ENCODE assay signal across 23 mouse cellular contexts in the genomic region with DNA sequence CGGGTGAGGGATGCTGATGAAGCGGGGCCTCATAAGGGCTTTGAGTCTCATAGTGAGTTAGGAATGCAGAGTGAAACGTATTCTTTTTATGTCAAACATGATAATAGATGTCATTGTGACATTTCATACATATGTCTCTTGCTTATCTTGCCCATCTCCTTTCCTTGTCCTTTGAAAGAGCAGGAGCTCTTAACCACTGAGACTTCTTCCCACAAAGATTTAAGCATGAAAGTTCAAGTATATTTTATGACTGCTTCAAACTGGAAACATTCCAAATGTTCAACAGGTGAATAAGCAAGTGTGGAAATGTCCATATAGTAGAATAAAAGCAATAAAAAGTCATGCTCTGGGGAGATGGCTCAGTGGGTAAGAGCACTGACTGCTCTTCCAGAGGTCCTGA. TPM values are rescaled to one million over a fixed set of nuclear protein-coding genes. Genes with fewer than 3 reads are reported as not detected.
DNase-seq lines count a peak whose midpoint lies in the region; ATAC-seq lines count a peak whose summit lies in the region.
"Had no signal": no experiment of that assay in that cellular context is flagged by ENCODE, and none has a peak within 500 bp of the region (broad histone marks: within the 10 kb centered on the region; RNA-seq: fewer than 3 reads in every experiment).

No protein-coding gene starts in this region.

- H3K9ac ChIP-seq in heart, embryonic 13.5 days = no peak overlapping the region
- H3K9ac ChIP-seq in liver, embryonic 12.5 days = peak overlapping the region; percentile 46
- H3K9ac ChIP-seq in liver, embryonic 16.5 days (ENCODE audit: low read depth, low read length) = peak overlapping the region; percentile 2
- no peak overlapping the region for H3K9ac ChIP-seq in kidney, embryonic 16.5 days (replicated peaks; ENCODE audit: low read length)
- H3K9ac ChIP-seq: forebrain, embryonic 12.5 days; forebrain, postnatal 0 days; heart, embryonic 15.5 days; hindbrain, embryonic 13.5 days had no signal

- WGBS in heart, embryonic 13.5 days = 36% methylated on average over 3 of the region's 3 CpGs
- 56% methylated on average over 3 of the region's 3 CpGs for WGBS in liver, embryonic 12.5 days (ENCODE audit: insufficient replicate concordance)
- 50% methylated on average over 3 of the region's 3 CpGs for WGBS in liver, embryonic 16.5 days (ENCODE audit: insufficient replicate concordance)
- 65% methylated on average over 3 of the region's 3 CpGs for WGBS in kidney, embryonic 16.5 days
- 86% methylated on average over 3 of the region's 3 CpGs for WGBS in limb, embryonic 10.5 days

- H3K27ac ChIP-seq in heart, embryonic 13.5 days (replicated peaks) = no peak overlapping the region
- H3K27ac ChIP-seq in liver, embryonic 12.5 days = peak overlapping the region; percentile 80
- H3K27ac ChIP-seq in liver, embryonic 16.5 days (ENCODE audit: low read length) = peak overlapping the region; percentile 82
- no peak overlapping the region for H3K27ac ChIP-seq in kidney, embryonic 16.5 days (ENCODE audit: low read length)
- no peak overlapping the region for H3K27ac ChIP-seq in limb, embryonic 10.5 days
- H3K27ac ChIP-seq: embryonic facial prominence, embryonic 10.5 days; forebrain, embryonic 12.5 days; heart, embryonic 10.5 days; heart, embryonic 15.5 days; hindbrain, embryonic 13.5 days; hindbrain, postnatal 0 days had no signal

- ATAC-seq in heart, embryonic 13.5 days (ENCODE audit: extremely low read depth, insufficient number of reproducible peaks, low FRiP score, low TSS enrichment) = no peak
- no peak for ATAC-seq in liver, embryonic 12.5 days
- ATAC-seq in liver, embryonic 16.5 days (ENCODE audit: low read depth) = no peak
- no peak for ATAC-seq in kidney, embryonic 16.5 days (ENCODE audit: low FRiP score, low TSS enrichment)
- ATAC-seq: activated CD4-positive, CD25-positive, alpha-beta regulatory T cell, adult 4 months; hindbrain, postnatal 0 days; Patski had no signal

- H3K9me3 ChIP-seq in heart, embryonic 13.5 days = no peaks in the 10 kb centered on the region
- H3K9me3 ChIP-seq in liver, embryonic 12.5 days (replicated peaks) = no peaks in the 10 kb centered on the region
- H3K9me3 ChIP-seq in liver, embryonic 16.5 days (replicated peaks; ENCODE audit: control insufficient read depth, low read length) = no peaks in the 10 kb centered on the region
- H3K9me3 ChIP-seq in kidney, embryonic 16.5 days (ENCODE audit: low read length) = no peaks in the 10 kb centered on the region
- H3K9me3 ChIP-seq in limb, embryonic 10.5 days (replicated peaks) = no peaks in the 10 kb centered on the region
- H3K9me3 ChIP-seq: embryonic facial prominence, embryonic 10.5 days; forebrain, embryonic 12.5 days; heart, embryonic 10.5 days; heart, embryonic 15.5 days; hindbrain, embryonic 13.5 days had no signal

- intact Hi-C loops in gastrocnemius, postnatal 36 days (cut with DNase I) = no loop called here

- no peak overlapping the region for H3K4me3 ChIP-seq in heart, embryonic 13.5 days
- H3K4me3 ChIP-seq in liver, embryonic 12.5 days = no peak overlapping the region
- no peak overlapping the region for H3K4me3 ChIP-seq in liver, embryonic 16.5 days (ENCODE audit: low read depth, low read length)
- no peak overlapping the region for H3K4me3 ChIP-seq in kidney, embryonic 16.5 days (ENCODE audit: low read length)
- H3K4me3 ChIP-seq in limb, embryonic 10.5 days = no peak overlapping the region
- H3K4me3 ChIP-seq: embryonic facial prominence, embryonic 10.5 days; forebrain, embryonic 12.5 days; heart, embryonic 10.5 days; heart, embryonic 15.5 days; hindbrain, embryonic 13.5 days had no signal

- 0 out of 2 replicates have a peak, but pooled peaks cover 4% of the 10 kb centered on the region for H3K36me3 ChIP-seq in heart, embryonic 13.5 days
- peaks cover 37% of the 10 kb centered on the region for H3K36me3 ChIP-seq in liver, embryonic 12.5 days
- H3K36me3 ChIP-seq in liver, embryonic 16.5 days (ENCODE audit: control insufficient read depth, insufficient read depth) = peaks cover 15% of the 10 kb centered on the region
- no peaks in the 10 kb centered on the region for H3K36me3 ChIP-seq in kidney, embryonic 16.5 days (ENCODE audit: insufficient read depth, low read length)
- H3K36me3 ChIP-seq in limb, embryonic 10.5 days = no peaks in the 10 kb centered on the region
- H3K36me3 ChIP-seq: forebrain, embryonic 12.5 days; heart, embryonic 15.5 days; hindbrain, embryonic 13.5 days had no signal

- peaks cover 46% of the 10 kb centered on the region for H3K4me1 ChIP-seq in heart, embryonic 13.5 days
- peaks cover 88% of the 10 kb centered on the region for H3K4me1 ChIP-seq in liver, embryonic 12.5 days
- H3K4me1 ChIP-seq in liver, embryonic 16.5 days (ENCODE audit: control insufficient read depth, low read depth, low read length) = peaks cover 60% of the 10 kb centered on the region
- peaks cover 5% of the 10 kb centered on the region for H3K4me1 ChIP-seq in kidney, embryonic 16.5 days (ENCODE audit: insufficient read depth, low read length)
- peaks cover 3% of the 10 kb centered on the region for H3K4me1 ChIP-seq in limb, embryonic 10.5 days

- 0 out of 2 replicates have a peak overlapping the region, but pooled peaks have one; percentile 22 for H3K4me2 ChIP-seq in heart, embryonic 13.5 days
- H3K4me2 ChIP-seq in liver, embryonic 12.5 days = peak overlapping the region; percentile 43
- 0 out of 2 replicates have a peak overlapping the region, but pooled peaks have one; percentile 41 for H3K4me2 ChIP-seq in liver, embryonic 16.5 days (ENCODE audit: low read depth, low read length)
- no peak overlapping the region for H3K4me2 ChIP-seq in kidney, embryonic 16.5 days (replicated peaks; ENCODE audit: low read depth, low read length)
- H3K4me2 ChIP-seq: forebrain, embryonic 12.5 days; heart, embryonic 15.5 days; hindbrain, embryonic 13.5 days had no signal

- no peaks in the 10 kb centered on the region for H3K27me3 ChIP-seq in heart, embryonic 13.5 days (replicated peaks)
- no peaks in the 10 kb centered on the region for H3K27me3 ChIP-seq in liver, embryonic 12.5 days (replicated peaks)
- no peaks in the 10 kb centered on the region for H3K27me3 ChIP-seq in liver, embryonic 16.5 days (ENCODE audit: control insufficient read depth, insufficient read depth, low read depth, low read length)
- H3K27me3 ChIP-seq in kidney, embryonic 16.5 days (ENCODE audit: insufficient read depth, low read length) = no peaks in the 10 kb centered on the region
- H3K27me3 ChIP-seq in limb, embryonic 10.5 days (ENCODE audit: low read depth, poor library complexity, severe bottlenecking) = no peaks in the 10 kb centered on the region
- H3K27me3 ChIP-seq: forebrain, embryonic 12.5 days; heart, embryonic 15.5 days; hindbrain, embryonic 13.5 days; Patski had no signal

- no peak for DNase-seq in heart, adult 8-10 months (ENCODE audit: low spot score)
- DNase-seq in fat pad, adult 2 months (ENCODE audit: extremely low read depth, low read depth, low spot score) = peak; percentile 52
- DNase-seq in gastrocnemius, postnatal 36 days = no peak
- DNase-seq in limb, embryonic 10.5 days (ENCODE audit: low spot score) = no peak
- DNase-seq: adrenal gland, postnatal 14 days; cerebellum, adult 2 months; cerebellum, postnatal 10 days; forebrain, postnatal 0 days; gastrocnemius, postnatal 14 days; heart, adult 11 months; heart, postnatal 14 days had no signal

RNA-seq across cellular contexts. Expression of a gene that starts 6.4 kb away (rescaled TPM):
- polyA plus RNA-seq in heart, embryonic 13.5 days (2015; fragmentation: Nextera tagmentation; extraction: Ambion mirVana) = 2.8 and 3.3 TPM in 2 replicates
- total RNA-seq in heart, adult 8-10 months (2022) = 10 to 100 TPM; 22.8 to 26.9 (median 24.1) TPM
- polyA plus RNA-seq in liver, embryonic 12.5 days (2016; fragmentation: Nextera tagmentation; extraction: Ambion mirVana) = 13.3 and 14.4 TPM in 2 replicates
- polyA plus RNA-seq in liver, embryonic 16.5 days (2015; fragmentation: Nextera tagmentation; extraction: Ambion mirVana) = 8.5 and 8.7 TPM in 2 replicates
- total RNA-seq in gastrocnemius, postnatal 36 days (2021) = 10 to 100 TPM; 10.9 to 12.1 TPM
- polyA plus RNA-seq in kidney, embryonic 16.5 days (2015; fragmentation: Nextera tagmentation; extraction: Ambion mirVana) = 3.8 and 4.5 TPM in 2 replicates
- polyA plus RNA-seq in limb, embryonic 10.5 days (2016; fragmentation: Nextera tagmentation; extraction: Ambion mirVana) = 4.2 and 5.1 TPM in 2 replicates

RNA-seq across cellular contexts. Expression of a gene that starts 22.1 kb away (rescaled TPM):
- 368 and 390 TPM in 2 replicates for polyA plus RNA-seq in heart, embryonic 13.5 days (2015; fragmentation: Nextera tagmentation; extraction: Ambion mirVana)
- 100 to 1,000 TPM; 525 to 697 (median 601) TPM for total RNA-seq in heart, adult 8-10 months (2022)
- 590 and 602 TPM in 2 replicates for polyA plus RNA-seq in liver, embryonic 12.5 days (2016; fragmentation: Nextera tagmentation; extraction: Ambion mirVana)
- polyA plus RNA-seq in liver, embryonic 16.5 days (2015; fragmentation: Nextera tagmentation; extraction: Ambion mirVana) = 278 and 327 TPM in 2 replicates
- 100 to 1,000 TPM; 382 to 446 TPM for total RNA-seq in gastrocnemius, postnatal 36 days (2021)
- polyA plus RNA-seq in kidney, embryonic 16.5 days (2015; fragmentation: Nextera tagmentation; extraction: Ambion mirVana) = 575 and 586 TPM in 2 replicates
- 661 and 766 TPM in 2 replicates for polyA plus RNA-seq in limb, embryonic 10.5 days (2016; fragmentation: Nextera tagmentation; extraction: Ambion mirVana)

RNA-seq across cellular contexts. Expression of a gene that starts 35.2 kb away (rescaled TPM):
- 18.4 and 20.0 TPM in 2 replicates for polyA plus RNA-seq in heart, embryonic 13.5 days (2015; fragmentation: Nextera tagmentation; extraction: Ambion mirVana)
- total RNA-seq in heart, adult 8-10 months (2022) = 100 to 1,000 TPM; 163 to 187 (median 182) TPM
- polyA plus RNA-seq in liver, embryonic 12.5 days (2016; fragmentation: Nextera tagmentation; extraction: Ambion mirVana) = 15.2 and 15.8 TPM in 2 replicates
- polyA plus RNA-seq in liver, embryonic 16.5 days (2015; fragmentation: Nextera tagmentation; extraction: Ambion mirVana) = 6.6 and 7.0 TPM in 2 replicates
- total RNA-seq in gastrocnemius, postnatal 36 days (2021) = 10 to 100 TPM; 59.1 to 77.7 TPM
- polyA plus RNA-seq in kidney, embryonic 16.5 days (2015; fragmentation: Nextera tagmentation; extraction: Ambion mirVana) = 17.0 and 19.1 TPM in 2 replicates
- polyA plus RNA-seq in limb, embryonic 10.5 days (2016; fragmentation: Nextera tagmentation; extraction: Ambion mirVana) = 23.6 and 24.9 TPM in 2 replicates

Comparison
In these comparisons a context has a peak if more than half of its experiments do, and no peak if none do; other contexts are left out.
1. H3K27ac ChIP-seq: peak in liver, embryonic 12.5 days (single experiment) and liver, embryonic 16.5 days (single experiment); none in heart, embryonic 13.5 days (single experiment), kidney, embryonic 16.5 days (single experiment) and limb, embryonic 10.5 days (single experiment).
2. H3K9ac ChIP-seq: peak in liver, embryonic 12.5 days (single experiment) and liver, embryonic 16.5 days (single experiment); none in heart, embryonic 13.5 days (single experiment) and kidney, embryonic 16.5 days (single experiment).